Mouse (Mus musculus) testis, postnatal 10 days (tissue): ENCODE data around the gene Bean1.
A peak's percentile ranks its signal among the peaks of the same experiment; 100 is the strongest.
"Not testable (repeated sequence)": the region's sequence is repeated elsewhere in the genome, so short reads cannot be mapped to it uniquely, and the experiment has no call there.

Source experiments
- DNase-seq: peaks from one replicate; pipeline ENCODE4 v3.0.0; 2021; ENCODE audit warnings: low spot score

Gene Bean1

GRCm38 (mm10) chr8:104242038-104242644 lies 71.9 kb downstream of the Bean1 start:
- DNase-seq, result no peak

- DNase-seq, result no peak
Observed at GRCm38 (mm10) chr8:104246621-104247020, 76.4 kb downstream of the Bean1 start.

- DNase-seq, result no peak
Observed at GRCm38 (mm10) chr8:104247054-104247907, 77.0 kb downstream of the Bean1 start.

- no peak for DNase-seq
Observed at GRCm38 (mm10) chr8:104247908-104248275, 77.7 kb downstream of the Bean1 start.

GRCm38 (mm10) chr8:104248276-104248675 lies 78.0 kb downstream of the Bean1 start, which contains the start of gene Tk2:
Gene Tk2 (minus strand): TSS chr8:104248558.
- peak; percentile 82 for DNase-seq

- no peak for DNase-seq
Observed at GRCm38 (mm10) chr8:104249442-104249996, 79.3 kb downstream of the Bean1 start.

- peak; percentile 87 for DNase-seq
Observed at GRCm38 (mm10) chr8:104250439-104251367, 80.5 kb downstream of the Bean1 start, which contains the start of gene Cklf. Gene Cklf (plus strand): TSS chr8:104250861.

- no peak for DNase-seq
Observed at GRCm38 (mm10) chr8:104251461-104251860, 81.2 kb downstream of the Bean1 start.

- peak; percentile 55 for DNase-seq
Observed at GRCm38 (mm10) chr8:104253016-104253415, 82.8 kb downstream of the Bean1 start.

- DNase-seq, result not testable (repeated sequence)
Observed at GRCm38 (mm10) chr8:104261802-104262201, 91.6 kb downstream of the Bean1 start.

- not testable (repeated sequence) for DNase-seq
Observed at GRCm38 (mm10) chr8:104264271-104264935, 94.2 kb downstream of the Bean1 start.

GRCm38 (mm10) chr8:104268368-104268767 lies 98.1 kb downstream of the Bean1 start:
- DNase-seq, result no peak
